Mouse (Mus musculus): ENCODE measurements around the gene Vps13d. TPM values are rescaled to one million over a fixed set of nuclear protein-coding genes. Genes with fewer than 3 reads are reported as not detected.

Gene Vps13d
- polyA plus RNA-seq, 1 experiment from 2014 or later, result 6.9 TPM

GRCm38 (mm10) chr4:145071942-145072341 lies 122.9 kb downstream of the Vps13d start:
- Histone ChIP-seq H3K27me3 (no peaks in the 10 kb centered on the region), H3K27ac (no peak overlapping the region), H3K4me1 (replicated peaks) (no peaks in the 10 kb centered on the region), H3K9ac (no peak overlapping the region), H3K9me3 (replicated peaks) (no peaks in the 10 kb centered on the region), H3K36me3 (peaks cover 67% of the 10 kb centered on the region), H3K4me2 (no peak overlapping the region), H3K4me3 (no peak overlapping the region)
- ATAC-seq (replicated peaks; ENCODE audit: insufficient number of reproducible peaks, insufficient read depth, low FRiP score, low read depth), result no peak
- 82% methylated on average over 7 of the region's 7 CpGs for WGBS

- Histone ChIP-seq H3K27ac (no peak overlapping the region), H3K27me3 (no peaks in the 10 kb centered on the region), H3K4me3 (no peak overlapping the region), H3K9me3 (replicated peaks) (no peaks in the 10 kb centered on the region), H3K9ac (no peak overlapping the region), H3K4me2 (no peak overlapping the region), H3K4me1 (replicated peaks) (no peaks in the 10 kb centered on the region), H3K36me3 (peaks cover 78% of the 10 kb centered on the region)
- 78% methylated on average over 6 of the region's 6 CpGs for WGBS
- no peak for ATAC-seq (replicated peaks; ENCODE audit: insufficient number of reproducible peaks, insufficient read depth, low FRiP score, low read depth)
Measured at GRCm38 (mm10) chr4:145067019-145067680, 127.7 kb downstream of the Vps13d start.

- no peak overlapping the region for H3K9ac ChIP-seq
- no peak overlapping the region for H3K27ac ChIP-seq
- no peaks in the 10 kb centered on the region for H3K4me1 ChIP-seq (replicated peaks)
- ATAC-seq (replicated peaks; ENCODE audit: insufficient number of reproducible peaks, insufficient read depth, low FRiP score, low read depth), result no peak
- H3K36me3 ChIP-seq, result peaks cover 78% of the 10 kb centered on the region
- 78% methylated on average over 7 of the region's 7 CpGs for WGBS
- H3K4me3 ChIP-seq, result no peak overlapping the region
- no peaks in the 10 kb centered on the region for H3K27me3 ChIP-seq
- no peak overlapping the region for H3K4me2 ChIP-seq
- H3K9me3 ChIP-seq (replicated peaks), result no peaks in the 10 kb centered on the region
Measured at GRCm38 (mm10) chr4:145066336-145067018, 128.3 kb downstream of the Vps13d start.

GRCm38 (mm10) chr4:145058749-145059442 lies 135.9 kb downstream of the Vps13d start:
- 89% methylated on average over 2 of the region's 2 CpGs for WGBS
- H3K9me3 ChIP-seq (replicated peaks), result no peaks in the 10 kb centered on the region
- no peak overlapping the region for H3K27ac ChIP-seq
- H3K36me3 ChIP-seq, result peaks cover 80% of the 10 kb centered on the region
- no peak overlapping the region for H3K9ac ChIP-seq
- no peak overlapping the region for H3K4me3 ChIP-seq
- no peaks in the 10 kb centered on the region for H3K27me3 ChIP-seq
- H3K4me1 ChIP-seq (replicated peaks), result 0 out of 2 replicates have a peak, but pooled peaks cover 2% of the 10 kb centered on the region
- ATAC-seq (replicated peaks; ENCODE audit: insufficient number of reproducible peaks, insufficient read depth, low FRiP score, low read depth), result no peak
- H3K4me2 ChIP-seq, result no peak overlapping the region

GRCm38 (mm10) chr4:145056346-145056745 lies 138.5 kb downstream of the Vps13d start:
- peaks cover 23% of the 10 kb centered on the region for H3K4me1 ChIP-seq (replicated peaks)
- no peak overlapping the region for H3K27ac ChIP-seq
- WGBS, result 95% methylated on average over 3 of the region's 3 CpGs
- H3K4me2 ChIP-seq, result no peak overlapping the region
- no peaks in the 10 kb centered on the region for H3K9me3 ChIP-seq (replicated peaks)
- no peak overlapping the region for H3K9ac ChIP-seq
- no peak for ATAC-seq (replicated peaks; ENCODE audit: insufficient number of reproducible peaks, insufficient read depth, low FRiP score, low read depth)
- H3K4me3 ChIP-seq, result no peak overlapping the region
- peaks cover 73% of the 10 kb centered on the region for H3K36me3 ChIP-seq
- no peaks in the 10 kb centered on the region for H3K27me3 ChIP-seq

- Histone ChIP-seq H3K9ac (no peak overlapping the region), H3K4me3 (no peak overlapping the region), H3K27me3 (no peaks in the 10 kb centered on the region), H3K4me1 (replicated peaks) (peaks cover 29% of the 10 kb centered on the region), H3K36me3 (peaks cover 67% of the 10 kb centered on the region), H3K4me2 (no peak overlapping the region), H3K9me3 (replicated peaks) (no peaks in the 10 kb centered on the region), H3K27ac (no peak overlapping the region)
- 87% methylated on average over 3 of the region's 3 CpGs for WGBS
- no peak for ATAC-seq (replicated peaks; ENCODE audit: insufficient number of reproducible peaks, insufficient read depth, low FRiP score, low read depth)
Measured at GRCm38 (mm10) chr4:145055792-145056191, 139.0 kb downstream of the Vps13d start.

GRCm38 (mm10) chr4:145054369-145054768 lies 140.4 kb downstream of the Vps13d start:
- 72% methylated on average over 3 of the region's 3 CpGs for WGBS

GRCm38 (mm10) chr4:145052697-145053096 lies 142.1 kb downstream of the Vps13d start:
- peaks cover 53% of the 10 kb centered on the region for H3K36me3 ChIP-seq
- H3K27ac ChIP-seq, result peak overlapping the region; percentile 23
- H3K9ac ChIP-seq, result no peak overlapping the region
- H3K4me1 ChIP-seq (replicated peaks), result peaks cover 39% of the 10 kb centered on the region
- no peaks in the 10 kb centered on the region for H3K9me3 ChIP-seq (replicated peaks)
- no peak overlapping the region for H3K4me2 ChIP-seq
- WGBS, result 28% methylated on average over 1 of the region's 1 CpGs
- no peaks in the 10 kb centered on the region for H3K27me3 ChIP-seq
- H3K4me3 ChIP-seq, result no peak overlapping the region
- ATAC-seq (replicated peaks; ENCODE audit: insufficient number of reproducible peaks, insufficient read depth, low FRiP score, low read depth), result 0 out of 2 replicates have a peak, but pooled peaks have one; percentile 36

More at GRCm38 (mm10) chr4:145054369-145054768, 140.4 kb downstream of the Vps13d start:
- Histone ChIP-seq H3K4me3 (no peak overlapping the region), H3K36me3 (peaks cover 55% of the 10 kb centered on the region), H3K27me3 (no peaks in the 10 kb centered on the region), H3K4me2 (no peak overlapping the region), H3K9me3 (replicated peaks) (no peaks in the 10 kb centered on the region), H3K4me1 (replicated peaks) (peaks cover 39% of the 10 kb centered on the region), H3K27ac (no peak overlapping the region), H3K9ac (no peak overlapping the region)
- no peak for ATAC-seq (replicated peaks; ENCODE audit: insufficient number of reproducible peaks, insufficient read depth, low FRiP score, low read depth)

GRCm38 (mm10) chr4:145052282-145052681 lies 142.5 kb downstream of the Vps13d start:
- ATAC-seq (replicated peaks; ENCODE audit: insufficient number of reproducible peaks, insufficient read depth, low FRiP score, low read depth), result no peak
- peaks cover 39% of the 10 kb centered on the region for H3K4me1 ChIP-seq (replicated peaks)
- H3K27ac ChIP-seq, result peak overlapping the region; percentile 23
- no peaks in the 10 kb centered on the region for H3K9me3 ChIP-seq (replicated peaks)
- H3K9ac ChIP-seq, result no peak overlapping the region
- H3K27me3 ChIP-seq, result no peaks in the 10 kb centered on the region
- no peak overlapping the region for H3K4me2 ChIP-seq
- WGBS, result 39% methylated on average over 3 of the region's 3 CpGs
- no peak overlapping the region for H3K4me3 ChIP-seq
- peaks cover 54% of the 10 kb centered on the region for H3K36me3 ChIP-seq

- no peak overlapping the region for H3K9ac ChIP-seq
- H3K27me3 ChIP-seq, result no peaks in the 10 kb centered on the region
- ATAC-seq (replicated peaks; ENCODE audit: insufficient number of reproducible peaks, insufficient read depth, low FRiP score, low read depth), result no peak
- 65% methylated on average over 4 of the region's 4 CpGs for WGBS
- H3K9me3 ChIP-seq (replicated peaks), result no peaks in the 10 kb centered on the region
- H3K4me1 ChIP-seq (replicated peaks), result peaks cover 39% of the 10 kb centered on the region
- no peak overlapping the region for H3K27ac ChIP-seq
- peaks cover 50% of the 10 kb centered on the region for H3K36me3 ChIP-seq
- H3K4me3 ChIP-seq, result no peak overlapping the region
- no peak overlapping the region for H3K4me2 ChIP-seq
Measured at GRCm38 (mm10) chr4:145051209-145051969, 143.4 kb downstream of the Vps13d start.
